Mouse (Mus musculus): ENCODE measurements around the gene Kcng4. TPM values are rescaled to one million over a fixed set of nuclear protein-coding genes. Genes with fewer than 3 reads are reported as not detected.
A peak's percentile ranks its signal among the peaks of the same experiment; 100 is the strongest.

The Kcng4 gene
- total RNA-seq, 2 experiments from 2014 or later: 3.3 to 4.0 TPM

DNA sequence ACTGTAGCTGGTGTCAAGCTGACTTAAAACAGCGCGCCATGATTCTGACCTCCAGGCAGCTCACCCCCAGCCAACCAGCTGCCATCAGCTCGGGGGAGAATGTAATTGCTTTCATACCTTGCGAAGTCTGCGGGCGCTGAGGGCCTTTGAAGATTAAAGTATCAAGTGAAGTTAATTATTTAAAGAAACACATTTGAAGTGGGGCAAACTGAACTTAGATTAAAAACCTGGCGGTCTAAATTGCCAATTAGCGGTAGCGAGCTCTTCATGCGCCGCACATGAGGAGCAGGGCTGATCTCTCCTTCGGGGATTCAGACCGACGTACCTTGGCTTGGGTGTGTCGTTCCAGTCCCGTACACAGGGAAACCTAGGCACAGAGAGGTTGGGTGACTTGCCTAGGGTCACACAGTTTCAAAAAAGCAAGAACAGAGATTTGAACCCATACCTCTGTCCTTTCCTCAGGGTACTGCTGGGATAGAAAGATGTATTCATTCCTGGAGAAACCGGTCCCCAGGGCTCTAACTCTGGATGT is 9.0 kb upstream of the Kcng4 start:
- DNase-seq (ENCODE audit: low spot score in 2 of 2): no peak
- intact Hi-C loops (cut with DNase I): no loop called here

- intact Hi-C loops (cut with DNase I): no loop called here
- DNase-seq (ENCODE audit: low spot score in 2 of 2): no peak
Measured at GRCm38 (mm10) chr8:119642960-119643359, 7.5 kb upstream of the Kcng4 start.

DNA sequence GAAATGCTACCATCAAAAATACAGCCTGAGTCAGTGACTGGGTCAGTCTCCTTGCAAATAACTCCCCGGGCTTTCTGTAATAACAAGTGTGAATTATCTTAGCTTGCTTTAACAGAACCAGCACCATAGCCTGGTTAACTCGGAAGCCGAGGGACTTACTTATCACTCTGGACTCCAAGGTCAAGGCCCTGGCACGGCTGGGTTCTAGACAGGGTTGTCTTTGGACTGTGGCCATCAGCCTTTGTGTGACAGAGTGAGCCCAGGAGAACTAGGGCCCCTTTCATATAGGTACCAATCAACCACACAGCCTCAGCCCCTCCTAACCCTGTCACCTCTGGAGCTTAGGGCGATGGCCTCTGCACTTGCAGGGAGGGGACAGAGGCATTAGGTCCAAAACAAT is 5.6 kb upstream of the Kcng4 start:
- no peak for DNase-seq (ENCODE audit: low spot score in 2 of 2)
- intact Hi-C loops (cut with DNase I): no loop called here

- intact Hi-C loops (cut with DNase I): no loop called here
- no peak for DNase-seq (ENCODE audit: low spot score in 2 of 2)
Measured at GRCm38 (mm10) chr8:119639798-119640197, 4.3 kb upstream of the Kcng4 start.

- intact Hi-C loops (cut with DNase I): no loop called here
- no peak for DNase-seq (ENCODE audit: low spot score in 2 of 2)
Measured at GRCm38 (mm10) chr8:119638261-119638660, 2.8 kb upstream of the Kcng4 start.

- intact Hi-C loops (cut with DNase I): no loop called here
- DNase-seq (ENCODE audit: low spot score in 2 of 2): no peak
Measured at GRCm38 (mm10) chr8:119637381-119637780, 1.9 kb upstream of the Kcng4 start.

- no peak for DNase-seq (ENCODE audit: low spot score in 2 of 2)
- intact Hi-C loops (cut with DNase I): no loop called here
Measured at GRCm38 (mm10) chr8:119636766-119637165, 1.3 kb upstream of the Kcng4 start.

GRCm38 (mm10) chr8:119635958-119636357 is 478 bp upstream of the Kcng4 start:
- DNase-seq (ENCODE audit: low spot score in 2 of 2): peak in 1 of 2 experiments; percentile 45
- intact Hi-C loops (cut with DNase I): no loop called here

GRCm38 (mm10) chr8:119634616-119635336 is 704 bp downstream of the Kcng4 start:
- DNase-seq (ENCODE audit: low spot score in 2 of 2): peak in 1 of 2 experiments; percentile 35
- intact Hi-C loops (cut with DNase I): no loop called here

- intact Hi-C loops (cut with DNase I): no loop called here
- DNase-seq (ENCODE audit: low spot score in 2 of 2): no peak
Measured at GRCm38 (mm10) chr8:119632909-119633308, 2.6 kb downstream of the Kcng4 start.

- intact Hi-C loops (cut with DNase I): no loop called here
- no peak for DNase-seq (ENCODE audit: low spot score in 2 of 2)
Measured at GRCm38 (mm10) chr8:119632246-119632645, 3.2 kb downstream of the Kcng4 start.

DNA sequence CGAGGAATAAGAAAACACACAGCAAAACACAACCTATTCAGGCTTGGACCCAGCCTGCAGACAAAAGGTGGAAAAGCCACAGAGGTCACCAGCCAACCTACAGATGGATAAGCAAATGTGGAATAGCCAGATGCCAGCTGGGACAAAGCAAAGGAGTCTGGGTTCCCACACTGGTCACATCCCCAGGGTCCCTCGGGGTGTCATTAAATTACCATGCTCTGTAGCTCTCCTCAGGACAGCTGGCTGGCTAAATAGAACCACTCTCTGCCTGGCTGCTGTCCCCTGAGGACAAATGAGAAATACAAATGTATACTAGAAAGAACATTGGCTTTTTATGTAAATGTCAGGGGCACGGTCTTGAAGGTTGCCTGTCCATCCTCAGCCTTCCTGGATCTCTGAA is 4.6 kb downstream of the Kcng4 start:
- no peak for DNase-seq (ENCODE audit: low spot score in 2 of 2)
- intact Hi-C loops (cut with DNase I): no loop called here

DNA sequence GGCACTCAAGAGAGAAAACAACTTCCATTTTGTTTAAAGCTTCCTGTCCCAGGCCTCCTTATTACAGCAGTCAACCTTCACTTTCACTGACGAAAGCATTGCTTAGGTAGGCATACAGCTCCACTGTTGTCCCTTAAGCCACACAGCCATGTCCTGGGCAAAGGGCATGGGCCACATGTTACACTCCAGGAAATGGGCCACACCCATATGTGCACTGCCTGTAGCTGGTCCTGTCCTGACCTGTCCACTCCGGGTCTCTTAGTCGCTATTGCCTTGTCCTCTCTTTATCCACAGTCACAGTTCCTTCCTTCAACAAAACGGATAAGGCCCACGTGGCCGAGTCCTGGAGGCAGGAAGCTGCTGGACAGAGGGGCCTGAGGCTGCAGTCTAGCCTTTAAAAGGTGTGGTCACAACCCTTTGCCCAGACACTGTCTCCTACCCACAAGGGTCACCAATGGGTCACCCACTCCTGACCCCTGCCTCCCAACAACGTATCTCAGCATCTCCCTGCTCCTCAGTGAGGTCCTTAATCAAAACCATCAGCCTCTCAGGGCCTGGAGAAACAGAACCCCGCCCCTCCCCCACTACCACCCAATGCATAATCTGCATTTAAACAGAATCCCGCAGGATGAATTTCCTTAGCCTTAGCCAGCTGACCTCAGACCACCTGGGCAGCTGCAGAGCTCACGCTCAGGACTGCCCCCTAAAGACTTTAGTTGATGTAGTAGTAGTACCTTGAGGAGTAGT is 7.7 kb downstream of the Kcng4 start:
- no peak for DNase-seq (ENCODE audit: low spot score in 2 of 2)
- intact Hi-C loops (cut with DNase I): no loop called here

DNA sequence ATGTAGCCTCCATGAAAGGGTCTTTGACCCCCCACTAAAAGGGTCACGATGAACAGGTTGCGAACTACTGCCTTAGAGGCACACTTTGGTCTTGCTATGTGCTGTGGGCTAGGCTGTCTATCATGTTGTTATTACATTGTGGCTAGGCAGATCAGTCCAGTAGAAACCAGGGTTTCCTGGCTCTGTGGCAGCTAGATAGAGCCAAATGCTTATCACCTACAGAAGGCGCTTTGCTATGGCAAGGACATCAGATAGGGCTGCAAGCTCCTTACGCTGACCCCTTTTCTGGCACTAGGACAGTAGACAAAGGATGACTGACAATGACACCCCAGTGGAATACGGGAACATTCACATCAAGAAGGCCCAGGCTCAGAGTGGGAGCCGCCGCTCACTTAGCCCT is 8.3 kb downstream of the Kcng4 start:
- intact Hi-C loops (cut with DNase I): no loop called here
- DNase-seq (ENCODE audit: low spot score in 2 of 2): no peak

DNA sequence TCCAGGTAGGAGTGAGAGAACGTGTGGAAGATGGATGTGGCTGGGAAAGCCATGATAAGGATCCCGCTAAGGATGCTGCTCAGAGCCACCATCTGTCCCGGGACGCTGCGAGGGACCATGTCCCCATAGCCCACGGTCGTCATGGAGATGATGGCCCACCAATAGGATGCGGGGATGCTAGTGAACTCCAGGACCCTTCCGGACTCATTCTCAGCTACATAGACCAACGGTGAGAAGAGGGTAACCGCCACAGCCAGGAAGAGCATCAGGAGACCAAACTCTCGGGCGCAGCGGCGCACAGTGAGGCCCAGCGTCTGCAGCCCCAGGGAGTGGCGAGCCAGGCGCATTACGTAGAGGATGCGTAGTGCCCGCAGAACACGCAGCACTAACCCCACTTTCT is 9.7 kb downstream of the Kcng4 start:
- intact Hi-C loops (cut with DNase I): no loop called here
- DNase-seq (ENCODE audit: low spot score in 2 of 2): no peak

DNA sequence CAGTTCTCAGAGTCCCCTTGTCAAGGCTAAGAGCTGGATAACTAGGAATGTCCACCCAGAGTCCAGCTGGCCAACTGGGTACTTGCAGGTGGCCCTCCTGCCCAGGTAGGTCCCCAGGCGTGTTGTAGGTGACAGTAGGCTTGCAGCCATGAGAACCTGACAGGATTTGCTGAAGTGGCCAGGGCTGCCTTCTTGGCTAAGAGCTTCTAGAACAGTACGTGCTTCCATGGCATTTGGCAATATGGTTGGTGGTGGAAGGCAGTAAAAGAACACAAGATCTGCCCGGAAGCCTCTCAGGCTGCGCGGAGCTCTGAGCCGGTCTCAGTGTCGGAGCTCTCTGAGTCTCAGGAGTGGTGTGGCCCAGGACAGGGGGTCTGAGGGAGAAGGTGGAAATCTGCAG is 10.6 kb downstream of the Kcng4 start:
- intact Hi-C loops (cut with DNase I): no loop called here

GRCm38 (mm10) chr8:119623744-119624143 is 11.7 kb downstream of the Kcng4 start:
- DNase-seq (ENCODE audit: low spot score in 2 of 2): no peak
- intact Hi-C loops (cut with DNase I): no loop called here

More for the DNA sequence above, 10.6 kb downstream of the Kcng4 start:
- no peak for DNase-seq (ENCODE audit: low spot score in 2 of 2)

DNA sequence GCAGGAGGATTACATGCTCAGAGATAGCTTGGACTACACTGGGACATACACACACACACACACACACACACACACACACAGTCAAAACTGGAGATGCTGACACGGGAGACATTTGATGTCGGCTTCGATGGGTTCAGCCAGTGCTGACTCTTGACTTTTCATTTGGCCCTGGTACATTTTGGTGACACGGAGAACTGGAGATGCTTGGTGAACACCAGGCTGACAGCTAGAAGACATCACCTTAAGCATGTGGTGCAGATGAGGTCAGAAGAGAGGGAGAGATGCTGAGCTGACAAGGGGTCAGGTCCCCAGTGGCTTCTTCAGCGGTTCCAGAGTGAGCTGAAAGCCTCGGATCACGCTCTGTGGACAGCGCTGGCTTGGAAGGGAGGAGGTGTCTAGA is 12.4 kb downstream of the Kcng4 start:
- intact Hi-C loops (cut with DNase I): no loop called here

DNA sequence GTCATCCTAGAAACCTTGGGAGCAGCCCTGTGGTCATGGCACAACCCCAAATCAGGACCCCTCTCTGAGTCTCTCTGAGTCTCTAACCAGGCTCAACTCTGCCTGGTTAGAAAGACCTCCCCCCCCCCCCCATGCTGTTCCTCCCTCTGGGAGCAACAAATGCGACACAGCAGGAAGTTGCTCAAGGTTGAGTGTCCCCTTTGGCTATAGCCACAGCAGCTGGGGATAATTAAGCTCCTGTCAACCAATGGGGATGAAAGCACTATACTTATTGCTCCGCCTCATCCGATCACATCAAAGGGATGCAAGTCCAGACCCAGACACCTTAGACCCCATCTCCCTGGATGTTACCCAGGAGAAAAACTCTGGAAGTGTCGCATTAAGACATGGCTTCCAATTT is 12.9 kb downstream of the Kcng4 start:
- DNase-seq (ENCODE audit: low spot score in 2 of 2): no peak
- intact Hi-C loops (cut with DNase I): no loop called here

More for the DNA sequence above, 12.4 kb downstream of the Kcng4 start:
- no peak for DNase-seq (ENCODE audit: low spot score in 2 of 2)

DNA sequence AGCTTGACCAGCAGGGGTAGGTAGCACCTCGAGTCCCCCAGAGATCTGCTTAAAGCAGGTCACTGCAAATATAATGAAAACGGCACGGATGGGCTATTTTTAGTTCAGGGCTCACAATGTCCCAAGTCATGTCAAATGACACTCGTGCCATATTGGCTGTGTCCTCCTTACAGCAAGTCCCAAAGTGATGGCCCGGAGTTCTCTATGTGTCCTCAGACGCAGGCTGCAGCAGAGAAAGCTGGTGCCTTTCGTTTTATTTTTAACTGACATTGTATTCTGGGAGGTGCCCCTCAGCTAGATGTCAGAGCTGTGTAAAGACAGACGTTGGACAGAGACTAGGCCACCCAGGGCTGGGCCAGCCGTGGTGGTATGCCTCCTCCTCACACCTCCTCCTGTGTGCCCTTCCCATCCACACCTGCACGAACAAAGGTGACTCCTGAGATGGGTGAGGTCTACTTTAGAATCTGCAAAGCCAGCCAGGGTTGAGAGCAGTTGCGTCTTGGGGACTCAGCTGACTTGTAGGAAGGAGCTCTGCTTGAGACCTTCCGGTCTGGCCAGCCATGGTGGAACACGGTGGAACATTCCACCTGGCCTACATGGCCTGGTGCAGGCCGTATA is 14.5 kb downstream of the Kcng4 start:
- intact Hi-C loops (cut with DNase I): no loop called here
- DNase-seq (ENCODE audit: low spot score in 2 of 2): no peak

Data from left cerebral cortex, postnatal 25 days (tissue).